8 mouse cellular contexts compared by ENCODE assay signal in the genomic region with DNA sequence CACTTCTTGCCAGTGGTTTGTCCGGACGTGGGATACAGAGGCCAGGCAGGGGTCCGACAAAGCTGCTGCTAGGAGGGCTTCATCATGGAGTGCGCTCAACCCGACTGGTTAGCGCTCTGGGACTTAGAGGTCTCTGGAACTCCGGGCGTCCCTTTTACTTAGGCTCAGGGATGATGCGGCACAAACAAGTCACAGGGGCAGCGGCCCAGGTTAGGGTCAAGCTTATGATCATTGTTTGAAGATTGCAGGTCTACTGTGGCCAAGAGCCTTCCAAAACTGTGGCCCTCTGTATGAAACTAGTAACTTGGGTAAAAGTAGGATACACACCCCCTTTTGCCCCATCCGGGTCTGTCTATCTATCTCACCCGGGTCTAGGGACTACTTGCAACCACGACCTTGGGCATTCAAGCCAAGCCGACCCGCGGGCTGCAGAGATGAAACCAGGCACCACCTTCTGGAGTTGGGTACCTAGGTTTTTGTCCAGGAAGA. TPM values are rescaled to one million over a fixed set of nuclear protein-coding genes. Genes with fewer than 3 reads are reported as not detected.
A peak's percentile ranks its signal among the peaks of the same experiment; 100 is the strongest.
DNase-seq lines count a peak whose midpoint lies in the region; ATAC-seq and TF ChIP-seq lines count a peak whose summit lies in the region.

No protein-coding gene starts in this region.

- no peaks in the 10 kb centered on the region for H3K36me3 ChIP-seq in G1E (replicated peaks)
- no peaks in the 10 kb centered on the region for H3K36me3 ChIP-seq in heart, embryonic 11.5 days (ENCODE audit: control insufficient read depth, insufficient read depth, low read length)
- H3K36me3 ChIP-seq in limb, embryonic 13.5 days: no peaks in the 10 kb centered on the region
- no peaks in the 10 kb centered on the region for H3K36me3 ChIP-seq in small intestine, adult 2 months (ENCODE audit: control insufficient read depth, insufficient read depth, low read length)

- H3K4me2 ChIP-seq in heart, embryonic 11.5 days: peak overlapping the region; percentile 93
- peak overlapping the region; percentile 91 for H3K4me2 ChIP-seq in limb, embryonic 13.5 days (replicated peaks)

- H3K4me3 ChIP-seq in G1E (ENCODE audit: low read depth, low read length): peak overlapping the region; percentile 67
- peak overlapping the region; percentile 68 for H3K4me3 ChIP-seq in heart, embryonic 11.5 days (ENCODE audit: low read depth, low read length)
- H3K4me3 ChIP-seq in limb, embryonic 13.5 days: peak overlapping the region; percentile 58
- H3K4me3 ChIP-seq in small intestine, adult 2 months (ENCODE audit: low read depth, low read length): peak overlapping the region; percentile 93

- no peak overlapping the region for H3K27ac ChIP-seq in heart, embryonic 11.5 days (ENCODE audit: low read depth, low read length)
- H3K27ac ChIP-seq in limb, embryonic 13.5 days: no peak overlapping the region
- no peak overlapping the region for H3K27ac ChIP-seq in small intestine, adult 2 months (ENCODE audit: insufficient read depth, low read depth, low read length)

- WGBS in heart, embryonic 11.5 days (ENCODE audit: insufficient replicate concordance): 5% methylated on average over 16 of the region's 16 CpGs
- 6% methylated on average over 16 of the region's 16 CpGs for WGBS in limb, embryonic 13.5 days
- under 1% methylated on average over 16 of the region's 16 CpGs for WGBS in small intestine, adult 2 months

- TF ChIP-seq POLR2A in small intestine, adult 2 months (IDR thresholded peaks at IDR 0.05; ENCODE audit: low read depth, low read length): no peak

- peak overlapping the region; percentile 64 for H3K9ac ChIP-seq in heart, embryonic 11.5 days (ENCODE audit: low read depth, low read length)
- peak overlapping the region; percentile 63 for H3K9ac ChIP-seq in limb, embryonic 13.5 days

- peaks cover 6% of the 10 kb centered on the region; the same call in 1 of the 2 replicates for H3K27me3 ChIP-seq in G1E (ENCODE audit: insufficient read depth, low read length)
- no peaks in the 10 kb centered on the region for H3K27me3 ChIP-seq in heart, embryonic 11.5 days (ENCODE audit: control insufficient read depth, insufficient read depth, low read length)
- peaks cover 22% of the 10 kb centered on the region for H3K27me3 ChIP-seq in limb, embryonic 13.5 days
- no peaks in the 10 kb centered on the region for H3K27me3 ChIP-seq in small intestine, adult 2 months (ENCODE audit: control insufficient read depth, insufficient read depth, low read length)

- peak; percentile 20 for DNase-seq in adrenal gland, postnatal 10 days
- no peak for DNase-seq in adrenal gland, adult 8-10 months
- DNase-seq in G1E (ENCODE audit: low spot score): no peak
- DNase-seq in c-Kit-positive CD71-positive TER-119-positive erythroid progenitor cells, embryonic 14.5 days (ENCODE audit: low spot score): no peak
- no peak for DNase-seq in lung, postnatal 4 days

- ATAC-seq in G1E (ENCODE audit: extremely low read depth, insufficient number of reproducible peaks, low FRiP score, poor library complexity, severe bottlenecking): no peak
- no peak for ATAC-seq in heart, embryonic 11.5 days (replicated peaks; ENCODE audit: insufficient number of reproducible peaks, low FRiP score, low TSS enrichment)
- no peak for ATAC-seq in limb, embryonic 13.5 days (ENCODE audit: low FRiP score, low read depth)

- no peak for TF ChIP-seq CTCF in G1E (IDR thresholded peaks at IDR 0.05; ENCODE audit: low read depth, low read length)
- TF ChIP-seq CTCF in small intestine, adult 2 months (IDR thresholded peaks at IDR 0.05; ENCODE audit: extremely low read depth, insufficient read length, insufficient replicate concordance, low read depth, low read length): no peak

- H3K4me1 ChIP-seq in G1E (ENCODE audit: insufficient read depth, low read depth, low read length): no peaks in the 10 kb centered on the region; the same call in 1 of the 2 replicates
- H3K4me1 ChIP-seq in heart, embryonic 11.5 days (ENCODE audit: control insufficient read depth, insufficient read depth, low read length): peaks cover 12% of the 10 kb centered on the region
- peaks cover 24% of the 10 kb centered on the region for H3K4me1 ChIP-seq in limb, embryonic 13.5 days
- H3K4me1 ChIP-seq in small intestine, adult 2 months (ENCODE audit: control insufficient read depth, insufficient read depth, insufficient read length, low read length): peaks cover 6% of the 10 kb centered on the region

- no peaks in the 10 kb centered on the region for H3K9me3 ChIP-seq in G1E (replicated peaks)
- H3K9me3 ChIP-seq in heart, embryonic 11.5 days (replicated peaks; ENCODE audit: control insufficient read depth, low read length): no peaks in the 10 kb centered on the region
- H3K9me3 ChIP-seq in limb, embryonic 13.5 days: no peaks in the 10 kb centered on the region

RNA-seq across cellular contexts. Expression of a gene that starts 0.9 kb away (rescaled TPM):
- total RNA-seq in adrenal gland, postnatal 10 days (2021): 10 to 100 TPM; 31.8 to 35.7 TPM
- total RNA-seq in adrenal gland, adult 8-10 months (2022): 100 to 1,000 TPM in 2 of 4 experiments, 10 to 100 TPM in 2; 99.4 to 150 (median 100) TPM
- 3.5 and 4.4 TPM in 2 replicates for total RNA-seq in G1E (2014; fragmentation: Nextera tagmentation)
- 4.9 and 6.2 TPM in 2 replicates for total RNA-seq in G1E (2017)
- polyA plus RNA-seq in G1E (2012): 0.68 and 0.69 TPM in 2 replicates
- 27.0 and 33.9 TPM in 2 replicates for polyA plus RNA-seq in heart, embryonic 11.5 days (2014; fragmentation: Nextera tagmentation; extraction: Ambion mirVana)
- 23.1 and 26.8 TPM in 2 replicates for polyA plus RNA-seq in limb, embryonic 13.5 days (2015; fragmentation: Nextera tagmentation; extraction: Ambion mirVana)
- 5.9 and 10.4 TPM in 2 replicates for polyA plus RNA-seq in small intestine, adult 2 months (2012; rRNA removed)
